Mouse (Mus musculus) hindlimb bud, embryonic 11.5 days (tissue): ENCODE measurements around the gene Foxj1.
"Not testable (repeated sequence)": the region's sequence is repeated elsewhere in the genome, so short reads cannot be mapped to it uniquely, and the experiment has no call there.

Experiments used
- DNase-seq: peaks from one replicate; pipeline ENCODE4 v3.0.0-alpha.2; 2012; ENCODE audit warnings: low read depth, low spot score; ENCODE audit errors: extremely low spot score

The Foxj1 gene

DNA sequence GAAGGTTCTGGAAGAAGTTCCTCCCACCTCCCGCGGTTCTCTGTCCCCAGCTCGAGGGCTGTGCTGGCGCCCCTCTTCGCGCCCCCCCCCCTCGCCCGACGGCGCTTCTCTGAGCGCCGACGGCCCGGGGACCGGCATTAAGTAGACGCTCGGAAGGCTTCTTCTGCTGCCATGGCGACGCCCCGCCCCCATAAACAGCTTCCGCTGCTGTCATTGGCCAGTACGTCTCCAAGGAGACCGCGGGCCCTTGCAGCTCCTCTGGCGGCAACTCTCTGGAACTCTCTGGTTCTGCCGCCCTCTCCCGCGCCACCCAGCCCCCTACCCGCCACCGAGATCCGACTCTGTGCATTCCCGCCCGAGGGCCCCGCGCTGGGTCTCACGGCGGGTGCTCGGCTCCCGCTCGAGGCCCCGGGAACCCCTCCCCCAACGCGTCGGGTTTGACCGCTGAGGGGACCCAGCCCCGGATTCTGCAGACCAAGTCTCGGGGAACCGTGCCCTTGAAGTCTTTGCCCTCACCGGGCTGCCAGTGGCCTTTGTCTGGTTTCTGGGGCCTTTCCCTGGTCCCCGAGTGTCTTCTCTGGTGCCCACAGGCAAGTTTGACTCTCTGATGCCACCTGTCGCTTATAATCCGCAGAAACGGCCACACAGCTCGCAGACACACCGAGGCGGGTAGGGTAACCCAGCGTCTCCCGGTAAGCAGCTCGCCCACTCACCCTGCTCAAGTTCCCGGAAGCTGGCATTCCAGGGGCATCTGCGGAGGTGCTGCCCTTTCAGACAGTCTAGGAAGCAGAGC is at the start of gene Foxj1:
Gene Foxj1, minus strand, starts transcription at position 156 of the 793 bp plus-strand sequence.
- peak; percentile 73 for DNase-seq

DNA sequence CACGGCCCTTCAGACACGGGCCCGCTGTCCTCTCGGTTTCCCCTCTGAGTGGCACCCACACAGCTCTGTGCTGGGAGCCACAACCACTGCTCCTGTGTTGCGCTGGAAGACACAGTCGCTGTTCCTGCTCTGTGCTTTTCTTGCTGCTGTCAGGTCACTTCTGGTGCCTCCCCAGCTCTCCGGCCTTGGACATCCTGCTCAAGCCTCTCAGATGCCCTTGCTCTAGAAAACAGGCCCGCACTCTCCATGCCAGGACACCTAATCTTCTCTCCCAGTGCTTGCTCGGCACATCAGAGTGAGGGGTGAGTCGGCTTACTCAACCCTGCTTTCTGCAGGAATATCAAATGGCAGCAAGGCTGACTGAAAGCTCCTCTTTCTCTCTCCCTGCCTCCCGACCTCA is 49.0 kb upstream of the Foxj1 start:
- DNase-seq = no peak

DNA sequence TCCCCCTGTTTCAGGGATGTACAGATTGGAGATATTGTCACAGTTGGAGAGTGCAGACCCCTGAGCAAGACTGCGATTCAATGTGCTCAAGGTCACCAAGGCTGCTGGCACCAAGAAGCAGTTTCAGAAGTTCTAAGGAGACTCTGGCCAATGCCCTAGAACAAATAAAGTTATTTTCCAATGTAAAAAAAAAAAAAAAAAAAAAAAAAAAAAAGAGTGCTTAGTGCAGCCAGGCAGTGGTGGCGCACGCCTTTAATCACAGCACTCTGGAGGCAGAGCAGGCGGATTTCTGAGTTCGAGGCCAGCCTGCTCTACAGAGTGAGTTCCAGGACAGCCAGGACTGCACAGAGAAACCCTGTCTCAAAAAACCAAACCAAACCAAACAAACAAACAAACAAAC is 47.9 kb upstream of the Foxj1 start:
- DNase-seq = not testable (repeated sequence)

GRCm38 (mm10) chr11:116380767-116381166 is 45.6 kb upstream of the Foxj1 start:
- DNase-seq = no peak

DNA sequence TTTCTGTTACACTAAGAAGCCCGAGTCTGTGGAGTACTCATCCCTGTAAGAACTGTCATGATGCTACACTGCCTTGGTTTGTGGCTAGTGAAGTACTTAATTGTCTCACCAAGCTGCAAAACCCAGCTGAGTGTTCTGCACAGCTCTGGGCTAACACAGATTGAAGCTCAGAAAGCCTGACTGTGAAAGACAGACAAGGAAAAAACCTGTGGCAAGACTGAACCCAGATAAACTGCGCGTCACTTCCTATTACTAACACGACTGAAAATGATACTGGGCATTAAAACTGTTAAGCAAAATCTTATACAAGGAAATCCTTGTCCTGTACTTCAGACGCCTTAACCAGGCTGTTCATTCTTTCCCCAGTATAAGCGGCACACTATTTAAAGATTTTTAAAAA is 44.3 kb upstream of the Foxj1 start:
- DNase-seq = no peak

DNA sequence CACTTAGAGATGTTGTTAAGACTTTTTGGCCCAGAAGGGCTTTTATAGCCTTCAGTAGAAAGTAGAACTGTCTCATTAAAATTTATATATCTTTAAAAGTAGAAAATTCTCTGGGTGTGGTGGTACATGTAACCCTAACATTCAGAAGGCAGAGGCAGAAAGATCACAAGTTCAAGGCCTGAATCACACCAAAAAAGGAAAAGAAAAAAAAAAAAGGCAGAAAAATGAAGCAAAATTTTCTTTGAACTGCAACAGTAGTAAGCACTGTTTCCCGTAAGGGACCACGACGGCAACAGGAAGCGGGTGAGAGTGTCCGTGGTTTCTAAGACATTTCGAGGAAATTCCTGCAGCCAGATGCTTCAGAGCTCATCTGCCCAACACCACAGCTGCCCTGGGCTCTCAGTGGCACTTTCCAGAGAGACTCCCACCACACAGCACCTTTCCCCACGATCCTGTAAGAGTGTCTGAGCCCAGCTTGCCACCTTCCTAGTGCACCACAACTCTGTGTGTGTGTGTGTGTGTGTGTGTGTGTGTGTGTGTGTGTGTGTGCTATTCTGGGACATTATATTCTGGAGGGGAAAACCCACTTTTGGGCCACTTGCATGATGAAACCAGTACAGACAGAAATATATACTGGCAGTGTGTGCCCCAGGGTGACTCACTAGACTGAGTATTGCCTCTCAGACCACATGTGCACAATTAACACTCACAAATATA is 41.9 kb upstream of the Foxj1 start:
- DNase-seq = no peak

- DNase-seq = no peak
Observed at GRCm38 (mm10) chr11:116371894-116372450, 36.8 kb upstream of the Foxj1 start.

- no peak for DNase-seq
Observed at GRCm38 (mm10) chr11:116369633-116370032, 34.4 kb upstream of the Foxj1 start.

DNA sequence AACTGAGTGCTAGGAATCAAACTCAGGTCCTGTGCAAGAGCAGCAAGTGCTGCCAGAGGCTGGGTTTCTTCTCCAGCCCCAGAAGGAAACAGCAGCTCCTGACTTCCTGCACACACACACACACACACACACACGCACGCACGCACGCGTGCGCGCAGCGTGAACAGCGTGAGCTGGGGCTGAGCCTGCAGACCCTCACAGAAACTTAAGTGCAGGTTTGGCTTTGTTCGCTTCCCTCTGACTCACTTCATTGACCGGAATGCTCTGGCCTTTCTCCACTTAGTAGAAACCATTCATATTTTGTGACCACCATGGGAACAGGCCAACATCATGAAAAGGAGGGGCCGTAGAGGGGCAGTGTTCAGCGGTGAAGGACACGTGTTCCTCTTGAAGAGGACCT is 33.9 kb upstream of the Foxj1 start:
- DNase-seq = no peak

DNA sequence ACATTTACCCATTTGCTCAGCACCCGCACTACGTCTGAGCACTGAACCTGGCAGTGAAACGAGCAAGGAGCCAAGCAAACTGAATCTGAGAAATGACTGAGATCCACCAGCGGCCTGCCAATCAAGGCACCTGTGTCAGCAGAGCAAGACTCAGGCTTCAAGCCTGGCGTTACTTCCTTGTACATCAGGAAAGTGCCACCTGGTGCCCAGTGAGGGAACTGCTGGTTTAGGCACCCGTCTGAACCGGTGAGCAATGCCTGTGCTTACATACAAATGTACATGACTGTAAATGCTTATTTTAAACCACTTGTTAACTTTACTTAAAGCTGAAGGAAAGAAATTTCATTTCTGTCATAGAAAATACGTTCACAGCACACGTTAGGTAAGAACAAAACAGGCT is 32.9 kb upstream of the Foxj1 start:
- peak; percentile 50 for DNase-seq

GRCm38 (mm10) chr11:116366647-116367046 is 31.4 kb upstream of the Foxj1 start:
- no peak for DNase-seq

- no peak for DNase-seq
Observed at GRCm38 (mm10) chr11:116366124-116366523, 30.9 kb upstream of the Foxj1 start.

GRCm38 (mm10) chr11:116365432-116365831 is 30.2 kb upstream of the Foxj1 start:
- DNase-seq = no peak

GRCm38 (mm10) chr11:116362015-116362414 is 26.8 kb upstream of the Foxj1 start:
- no peak for DNase-seq

- not testable (repeated sequence) for DNase-seq
Observed at GRCm38 (mm10) chr11:116360915-116361314, 25.7 kb upstream of the Foxj1 start.

DNA sequence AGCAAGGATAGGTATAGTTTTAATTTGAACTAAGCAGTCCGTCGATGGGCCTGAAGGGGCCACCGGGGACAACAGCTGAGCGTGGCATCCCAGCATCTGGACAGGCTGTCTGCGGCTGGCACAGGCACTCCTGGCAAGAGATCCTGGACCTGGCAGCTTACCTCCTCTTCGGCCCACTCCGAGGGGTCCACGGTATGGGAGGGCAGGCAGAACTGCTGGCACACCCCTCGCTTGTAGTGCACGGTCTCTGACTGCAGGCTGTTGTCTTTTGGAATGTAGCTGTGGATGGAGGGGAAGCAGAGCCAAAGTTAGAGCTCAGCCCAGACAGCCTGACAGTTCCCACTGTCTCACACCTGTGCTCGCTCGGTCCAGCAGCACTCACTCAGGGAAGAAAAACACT is 24.5 kb upstream of the Foxj1 start:
- DNase-seq = no peak

DNA sequence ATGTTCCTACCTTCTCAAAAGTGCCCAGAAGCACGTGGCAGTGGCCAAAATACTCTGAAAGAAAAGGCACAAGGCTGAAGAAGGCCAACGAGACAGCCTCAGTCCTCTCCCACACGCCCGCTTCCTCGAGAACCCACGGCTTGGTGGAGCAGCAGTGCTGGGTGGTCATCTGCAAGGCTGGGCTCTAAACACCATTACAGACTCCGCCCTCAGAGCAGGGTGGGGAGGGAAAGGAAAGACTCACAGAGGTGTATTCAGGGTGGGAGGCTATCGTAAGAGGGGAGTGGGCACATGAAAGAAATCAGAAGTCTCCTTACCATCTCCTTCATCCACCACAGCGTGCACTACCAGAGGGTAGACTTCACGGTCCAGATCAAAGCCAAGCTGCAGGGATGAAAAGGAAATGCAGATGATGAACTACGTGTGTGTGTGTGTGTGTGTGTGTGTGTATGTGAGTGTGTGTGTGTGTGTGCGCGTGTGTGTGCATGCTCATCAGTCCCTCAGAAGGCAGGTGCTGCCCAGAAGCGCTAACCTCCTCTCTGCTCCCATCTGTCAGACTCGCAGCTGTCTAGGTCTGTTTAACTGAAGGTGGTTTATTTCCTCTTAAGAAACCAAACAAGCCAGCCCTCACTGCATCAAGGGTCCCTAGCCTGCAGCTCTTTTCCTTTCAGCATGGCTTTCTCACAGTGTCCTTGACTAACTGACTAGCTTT is 23.9 kb upstream of the Foxj1 start:
- no peak for DNase-seq

GRCm38 (mm10) chr11:116354521-116354920 is 19.3 kb upstream of the Foxj1 start:
- DNase-seq = no peak

- no peak for DNase-seq
Observed at GRCm38 (mm10) chr11:116353535-116353934, 18.3 kb upstream of the Foxj1 start.

- no peak for DNase-seq
Observed at GRCm38 (mm10) chr11:116351294-116351693, 16.1 kb upstream of the Foxj1 start.

DNA sequence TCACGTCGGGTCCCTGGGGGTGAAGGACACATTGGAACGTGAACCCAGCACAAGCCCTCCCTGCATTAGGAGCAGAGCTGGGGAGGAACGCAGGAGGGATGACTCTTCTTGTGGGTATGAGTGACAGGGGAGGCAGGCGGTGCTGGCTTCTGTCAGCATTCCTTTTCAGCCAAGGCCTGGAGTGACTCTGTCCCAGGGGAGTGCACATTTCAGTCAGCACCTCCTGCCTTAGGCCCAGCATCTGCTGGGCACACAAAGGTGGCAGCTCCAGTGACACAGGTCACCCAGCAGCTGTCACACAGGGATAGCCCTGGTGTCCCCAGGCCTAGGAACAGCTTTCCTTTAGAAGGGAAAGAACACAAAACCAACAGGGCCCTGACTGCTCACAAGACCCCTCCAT is 12.8 kb upstream of the Foxj1 start:
- DNase-seq = no peak
